Mouse (Mus musculus) liver, embryonic 14.5 days (tissue): ENCODE measurements around the gene Fam120c. TPM values are rescaled to one million over a fixed set of nuclear protein-coding genes. Genes with fewer than 3 reads are reported as not detected.

ENCODE experiments used
- ATAC-seq: fragments of 200-750 bp; cut with Nextera tagmentation; 2 replicates; pipeline ENCODE4 v1.8.0; 2017; ENCODE audit warnings: moderate number of reproducible peaks, mild to moderate bottlenecking, moderate library complexity; ENCODE audit not compliant: insufficient read depth
- DNase-seq, 3 experiments: peaks; one replicate each; pipeline ENCODE4 v3.0.0-alpha.2; 2012 to 2013; ENCODE audit warnings: low read depth in 3 of 3, low spot score in 3 of 3
- H3K27ac ChIP-seq: fragments of 300-500 bp; sonication (generic); 2 replicates; pipeline ENCODE4 v1.5.1; 2014; ENCODE audit warnings: moderate library complexity, mild to moderate bottlenecking, control low read depth, inconsistent platforms
- H3K27me3 ChIP-seq: fragments of 300-500 bp; sonication (generic); 2 replicates; pipeline ENCODE4 v1.6.1; 2014; ENCODE audit warnings: mild to moderate bottlenecking, low read length, moderate library complexity; ENCODE audit not compliant: control insufficient read depth, insufficient read depth
- H3K36me3 ChIP-seq: fragments of 300-500 bp; sonication (generic); replicated peaks from 2 replicates; pipeline ENCODE4 v1.6.1; 2014; ENCODE audit warnings: low read depth; ENCODE audit not compliant: control insufficient read depth, insufficient read depth
- H3K4me1 ChIP-seq, 2 experiments: fragments of 200-500 bp in 1 of 2; fragments of 300-500 bp in 1 of 2; sonication (generic) in 1 of 2; replicated peaks; 2 replicates each; pipeline ENCODE4 v1.6.1; 2012 to 2014; ENCODE audit warnings: antibody characterized with exemption in 1 of 2, inconsistent platforms in 1 of 2, low read length in 1 of 2; ENCODE audit not compliant: control insufficient read depth in 2 of 2, insufficient read depth in 2 of 2
- H3K4me2 ChIP-seq: fragments of 300-500 bp; sonication (generic); 2 replicates; pipeline ENCODE4 v1.6.1; 2014; ENCODE audit warnings: low read depth, mild to moderate bottlenecking, control low read depth, moderate library complexity
- H3K4me3 ChIP-seq, 2 experiments: fragments of 200-500 bp in 1 of 2; fragments of 300-500 bp in 1 of 2; sonication (generic) in 1 of 2; 2 replicates each; pipeline ENCODE4 v1.5.1; 2012 to 2014; ENCODE audit warnings: low read depth in 2 of 2, low read length in 2 of 2, mild to moderate bottlenecking in 2 of 2, control low read depth in 1 of 2, inconsistent platforms in 1 of 2, moderate library complexity in 1 of 2; ENCODE audit not compliant: insufficient read depth in 1 of 2
- H3K9ac ChIP-seq: fragments of 300-500 bp; sonication (generic); replicated peaks from 2 replicates; pipeline ENCODE4 v1.6.1; 2014; ENCODE audit warnings: mild to moderate bottlenecking, control low read depth, moderate library complexity
- H3K9me3 ChIP-seq: fragments of 300-500 bp; sonication (generic); 2 replicates; pipeline ENCODE4 v1.6.1; 2016; ENCODE audit warnings: low read length, mixed read lengths; ENCODE audit not compliant: control insufficient read depth
- CTCF ChIP-seq: IDR thresholded peaks from 2 replicates; pipeline ENCODE4 v1.5.1; 2016; ENCODE audit warnings: antibody characterized with exemption, low read depth, control low read depth
- EP300 ChIP-seq: IDR thresholded peaks from 2 replicates; pipeline ENCODE4 v1.6.1; 2016; ENCODE audit warnings: antibody characterized with exemption, low read depth
- WGBS: fragments of 180-500 bp; shearing (Covaris S2); extraction: QIAGEN DNeasy Blood & Tissue Kit; methylation state at CpG from one replicate; pipeline ENCODE4 v1.1.7; 2014; ENCODE audit not compliant: insufficient replicate concordance; 5-methylcytosine and 5-hydroxymethylcytosine counted together
- polyA plus RNA-seq, 2 experiments: library from polyadenylated mRNA; depleted of rRNA in 1 of 2; stranded (reverse) in 1 of 2; unstranded in 1 of 2; fragments of >200 nt; fragmentation: Nextera tagmentation in 1 of 2; extraction: Ambion mirVana in 1 of 2; gene quantifications; 2 replicates each; pipeline versions ENCODE4 v1.2.1 to v1.2.3; 2012 to 2014

The Fam120c gene
- polyA plus RNA-seq, 2 experiments = 0.48 to 0.76 TPM

GRCm38 (mm10) chrX:151496596-151496995 lies 152.6 kb downstream of the Fam120c start:
- Histone ChIP-seq H3K9ac (no peak overlapping the region), H3K4me3 (no peak overlapping the region), H3K9me3 (no peaks in the 10 kb centered on the region), H3K27ac (no peak overlapping the region), H3K4me1 (no peaks in the 10 kb centered on the region), H3K4me2 (no peak overlapping the region), H3K27me3 (no peaks in the 10 kb centered on the region), H3K36me3 (no peaks in the 10 kb centered on the region)
- WGBS = 17% methylated on average over 1 of the region's 1 CpGs
- DNase-seq = no peak
- ATAC-seq = no peak
- TF ChIP-seq CTCF = no peak
- no peak for TF ChIP-seq EP300

GRCm38 (mm10) chrX:151508536-151508935 lies 164.6 kb downstream of the Fam120c start:
- H3K9me3 ChIP-seq = no peaks in the 10 kb centered on the region
- ATAC-seq (no peak), DNase-seq (no peak)
- H3K27me3 ChIP-seq = no peaks in the 10 kb centered on the region
- no peak overlapping the region for H3K9ac ChIP-seq
- H3K4me3 ChIP-seq = no peak overlapping the region
- H3K27ac ChIP-seq = no peak overlapping the region
- no peaks in the 10 kb centered on the region for H3K4me1 ChIP-seq
- H3K4me2 ChIP-seq = no peak overlapping the region
- no peaks in the 10 kb centered on the region for H3K36me3 ChIP-seq
- TF ChIP-seq EP300 (no peak), CTCF (no peak)

- no peak for TF ChIP-seq EP300
- TF ChIP-seq CTCF = no peak
- Histone ChIP-seq H3K27ac (no peak overlapping the region), H3K4me2 (no peak overlapping the region), H3K9ac (no peak overlapping the region), H3K27me3 (no peaks in the 10 kb centered on the region), H3K4me3 (no peak overlapping the region), H3K4me1 (no peaks in the 10 kb centered on the region), H3K36me3 (no peaks in the 10 kb centered on the region), H3K9me3 (no peaks in the 10 kb centered on the region)
- 59% methylated on average over 1 of the region's 1 CpGs for WGBS
- no peak for DNase-seq
- no peak for ATAC-seq
Measured at GRCm38 (mm10) chrX:151509906-151510305, 165.9 kb downstream of the Fam120c start.

DNA sequence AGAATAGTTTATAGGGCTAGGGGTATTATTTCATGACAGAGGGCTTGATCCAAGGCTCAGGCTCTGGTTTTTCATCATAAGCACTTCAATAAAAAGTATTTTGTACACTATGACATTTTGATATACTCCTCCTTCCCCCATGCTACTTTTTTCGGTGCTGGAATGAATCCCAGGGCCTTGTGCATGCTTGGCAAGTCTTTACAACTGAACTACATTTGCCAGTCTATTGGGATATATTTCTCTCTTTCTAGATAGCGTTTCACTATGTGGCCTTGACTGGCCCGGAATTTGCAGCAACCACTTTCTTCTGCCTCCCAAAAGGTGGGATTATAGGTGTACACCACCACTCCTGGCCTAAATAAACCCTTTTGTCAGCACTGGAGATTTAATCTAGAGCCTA lies 169.1 kb downstream of the Fam120c start:
- Histone ChIP-seq H3K4me3 (no peak overlapping the region), H3K4me1 (peaks cover 0 to under 1% of the 10 kb centered on the region in 2 experiments; a peak in 1 of 4 replicates), H3K27me3 (no peaks in the 10 kb centered on the region), H3K27ac (no peak overlapping the region), H3K9me3 (no peaks in the 10 kb centered on the region), H3K4me2 (no peak overlapping the region), H3K36me3 (no peaks in the 10 kb centered on the region), H3K9ac (no peak overlapping the region)
- DNase-seq (no peak), ATAC-seq (no peak)
- TF ChIP-seq EP300 (no peak), CTCF (no peak)
- WGBS = 68% methylated on average over 3 of the region's 3 CpGs

DNA sequence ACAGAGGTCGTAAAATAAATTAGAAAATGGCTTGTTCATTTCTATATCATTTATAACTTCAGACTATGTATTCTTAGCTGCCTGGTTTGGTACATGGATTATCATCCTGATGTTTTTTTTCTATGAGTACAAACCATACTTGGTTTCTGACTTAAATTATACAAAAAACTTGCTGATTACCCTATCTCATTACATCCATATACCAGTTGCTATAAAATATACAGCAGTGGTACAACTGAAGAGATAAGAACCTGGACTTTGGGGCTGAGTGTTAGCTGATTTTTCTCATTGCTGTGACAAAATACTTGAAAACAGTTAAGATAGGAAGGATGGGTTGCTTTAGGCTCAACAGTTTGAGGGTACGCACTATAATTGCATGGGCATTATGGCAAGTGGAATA lies 169.7 kb downstream of the Fam120c start:
- DNase-seq (no peak), ATAC-seq (0 out of 2 replicates have a peak, but pooled peaks have one; percentile 12)
- H3K4me3 ChIP-seq = no peak overlapping the region
- no peaks in the 10 kb centered on the region for H3K36me3 ChIP-seq
- H3K27me3 ChIP-seq = no peaks in the 10 kb centered on the region
- no peaks in the 10 kb centered on the region for H3K9me3 ChIP-seq
- H3K9ac ChIP-seq = no peak overlapping the region
- TF ChIP-seq EP300 (no peak), CTCF (no peak)
- no peak overlapping the region for H3K27ac ChIP-seq
- 73% methylated on average over 2 of the region's 2 CpGs for WGBS
- no peak overlapping the region for H3K4me2 ChIP-seq
- peaks cover 0 to 6% of the 10 kb centered on the region in 2 experiments; a peak in 2 of 4 replicates for H3K4me1 ChIP-seq
